Mouse (Mus musculus) layer of hippocampus, postnatal 36 days (tissue): ENCODE measurements around the gene Gm14403. TPM values are rescaled to one million over a fixed set of nuclear protein-coding genes. Genes with fewer than 3 reads are reported as not detected.

Experiments
- total RNA-seq, 2 experiments: library from RNA; stranded (reverse); gene quantifications; 2 replicates each; pipeline ENCODE4 v1.2.3; 2021

The Gm14403 gene
- total RNA-seq, 2 experiments from 2014 or later = 44.6 to 47.0 TPM

Other genes starting within 250 kb of the Gm14403 start
- 1 to 10 TPM; 2.3 to 2.7 TPM for gene Gm14409, start 231.2 kb upstream of the Gm14403 start, total RNA-seq
- 1 to 10 TPM; 2.4 to 3.7 TPM for gene Gm14412, start 173.9 kb upstream of the Gm14403 start, total RNA-seq
- gene Gm14418, start 99.9 kb upstream of the Gm14403 start, total RNA-seq = 10 to 100 TPM; 36.9 to 37.1 TPM
- 10 to 100 TPM; 38.8 to 39.4 TPM for gene Zfp970, start 33.5 kb upstream of the Gm14403 start, total RNA-seq
- gene Gm14406, start 80.0 kb downstream of the Gm14403 start, total RNA-seq = under 1 TPM in 1 of 2 experiments, not detected in 1; 0.33 TPM